Mouse (Mus musculus): ENCODE results near the gene Olfr646. TPM values are rescaled to one million over a fixed set of nuclear protein-coding genes. Genes with fewer than 3 reads are reported as not detected.

Gene Olfr646
- not detected for polyA plus RNA-seq (2014; fragmentation: Illumina TruSeq; extraction: RNeasy Lipid Tissue Mini Kit (QIAGEN cat#74804); ENCODE audit: insufficient read depth, low read depth, low replicate concordance)

GRCm38 (mm10) chr7:104104757-104104972 lies at the start of gene Olfr646:
Gene Olfr646, plus strand, starts transcription at chr7:104104873.

GRCm38 (mm10) chr7:104061345-104061744 lies 43.3 kb upstream of the Olfr646 start, which contains the start of gene 4930516K23Rik:
Gene 4930516K23Rik, minus strand, starts transcription at chr7:104061445.

GRCm38 (mm10) chr7:104071769-104072168 lies 32.9 kb upstream of the Olfr646 start, which contains the start of gene Olfr644:
Gene Olfr644, minus strand, starts transcription at chr7:104071869.

GRCm38 (mm10) chr7:104085365-104085764 lies 19.3 kb upstream of the Olfr646 start, which contains the start of gene Olfr645:
Gene Olfr645, minus strand, starts transcription at chr7:104085465.

GRCm38 (mm10) chr7:104129726-104130125 lies 25.1 kb downstream of the Olfr646 start, which contains the start of gene Ubqln5:
Gene Ubqln5, minus strand, starts transcription at chr7:104129826.

GRCm38 (mm10) chr7:104137305-104137704 lies 32.6 kb downstream of the Olfr646 start, which contains the start of gene Olfr643:
Gene Olfr643, minus strand, starts transcription at chr7:104137405.

GRCm38 (mm10) chr7:104143179-104143578 lies 38.5 kb downstream of the Olfr646 start, which contains the start of gene Ubqln3:
Gene Ubqln3, minus strand, starts transcription at chr7:104143279.

GRCm38 (mm10) chr7:104150456-104150855 lies 45.8 kb downstream of the Olfr646 start, which contains the start of gene Ubqlnl:
Gene Ubqlnl, minus strand, starts transcription at chr7:104150556.

Other genes starting within 250 kb of the Olfr646 start
- gene Olfr66, start 218.6 kb upstream of the Olfr646 start, polyA plus RNA-seq (2014; fragmentation: Illumina TruSeq; extraction: RNeasy Lipid Tissue Mini Kit (QIAGEN cat#74804); ENCODE audit: insufficient read depth, low read depth, low replicate concordance) = not detected
- not detected for gene Olfr64, start 210.4 kb upstream of the Olfr646 start, polyA plus RNA-seq (2014; fragmentation: Illumina TruSeq; extraction: RNeasy Lipid Tissue Mini Kit (QIAGEN cat#74804); ENCODE audit: insufficient read depth, low read depth, low replicate concordance)
- gene Olfr65, start 201.4 kb upstream of the Olfr646 start, polyA plus RNA-seq (2014; fragmentation: Illumina TruSeq; extraction: RNeasy Lipid Tissue Mini Kit (QIAGEN cat#74804); ENCODE audit: insufficient read depth, low read depth, low replicate concordance) = not detected
- not detected for gene Olfr631, start 176.0 kb upstream of the Olfr646 start, polyA plus RNA-seq (2014; fragmentation: Illumina TruSeq; extraction: RNeasy Lipid Tissue Mini Kit (QIAGEN cat#74804); ENCODE audit: insufficient read depth, low read depth, low replicate concordance)
- gene Olfr632, start 170.5 kb upstream of the Olfr646 start, polyA plus RNA-seq (2014; fragmentation: Illumina TruSeq; extraction: RNeasy Lipid Tissue Mini Kit (QIAGEN cat#74804); ENCODE audit: insufficient read depth, low read depth, low replicate concordance) = not detected
- not detected for gene Olfr633, start 160.4 kb upstream of the Olfr646 start, polyA plus RNA-seq (2014; fragmentation: Illumina TruSeq; extraction: RNeasy Lipid Tissue Mini Kit (QIAGEN cat#74804); ENCODE audit: insufficient read depth, low read depth, low replicate concordance)
- not detected for gene Olfr635, start 133.7 kb upstream of the Olfr646 start, polyA plus RNA-seq (2014; fragmentation: Illumina TruSeq; extraction: RNeasy Lipid Tissue Mini Kit (QIAGEN cat#74804); ENCODE audit: insufficient read depth, low read depth, low replicate concordance)
- not detected for gene Olfr638, start 106.1 kb upstream of the Olfr646 start, polyA plus RNA-seq (2014; fragmentation: Illumina TruSeq; extraction: RNeasy Lipid Tissue Mini Kit (QIAGEN cat#74804); ENCODE audit: insufficient read depth, low read depth, low replicate concordance)
- not detected for gene Olfr639, start 87.6 kb upstream of the Olfr646 start, polyA plus RNA-seq (2014; fragmentation: Illumina TruSeq; extraction: RNeasy Lipid Tissue Mini Kit (QIAGEN cat#74804); ENCODE audit: insufficient read depth, low read depth, low replicate concordance)
- not detected for gene Olfr640, start 79.3 kb upstream of the Olfr646 start, polyA plus RNA-seq (2014; fragmentation: Illumina TruSeq; extraction: RNeasy Lipid Tissue Mini Kit (QIAGEN cat#74804); ENCODE audit: insufficient read depth, low read depth, low replicate concordance)
- gene Olfr641, start 69.4 kb upstream of the Olfr646 start, polyA plus RNA-seq (2014; fragmentation: Illumina TruSeq; extraction: RNeasy Lipid Tissue Mini Kit (QIAGEN cat#74804); ENCODE audit: insufficient read depth, low read depth, low replicate concordance) = not detected
- not detected for gene Olfr642, start 52.2 kb upstream of the Olfr646 start, polyA plus RNA-seq (2014; fragmentation: Illumina TruSeq; extraction: RNeasy Lipid Tissue Mini Kit (QIAGEN cat#74804); ENCODE audit: insufficient read depth, low read depth, low replicate concordance)
- not detected for gene 4930516K23Rik, start 43.4 kb upstream of the Olfr646 start, polyA plus RNA-seq (2014; fragmentation: Illumina TruSeq; extraction: RNeasy Lipid Tissue Mini Kit (QIAGEN cat#74804); ENCODE audit: insufficient read depth, low read depth, low replicate concordance)
- gene Olfr644, start 33.0 kb upstream of the Olfr646 start, polyA plus RNA-seq (2014; fragmentation: Illumina TruSeq; extraction: RNeasy Lipid Tissue Mini Kit (QIAGEN cat#74804); ENCODE audit: insufficient read depth, low read depth, low replicate concordance) = not detected
- gene Olfr645, start 19.4 kb upstream of the Olfr646 start, polyA plus RNA-seq (2014; fragmentation: Illumina TruSeq; extraction: RNeasy Lipid Tissue Mini Kit (QIAGEN cat#74804); ENCODE audit: insufficient read depth, low read depth, low replicate concordance) = not detected
- gene Ubqln5, start 25.0 kb downstream of the Olfr646 start, polyA plus RNA-seq (2014; fragmentation: Illumina TruSeq; extraction: RNeasy Lipid Tissue Mini Kit (QIAGEN cat#74804); ENCODE audit: insufficient read depth, low read depth, low replicate concordance) = not detected
- gene Olfr643, start 32.5 kb downstream of the Olfr646 start, polyA plus RNA-seq (2014; fragmentation: Illumina TruSeq; extraction: RNeasy Lipid Tissue Mini Kit (QIAGEN cat#74804); ENCODE audit: insufficient read depth, low read depth, low replicate concordance) = not detected
- not detected for gene Ubqln3, start 38.4 kb downstream of the Olfr646 start, polyA plus RNA-seq (2014; fragmentation: Illumina TruSeq; extraction: RNeasy Lipid Tissue Mini Kit (QIAGEN cat#74804); ENCODE audit: insufficient read depth, low read depth, low replicate concordance)
- not detected for gene Ubqlnl, start 45.7 kb downstream of the Olfr646 start, polyA plus RNA-seq (2014; fragmentation: Illumina TruSeq; extraction: RNeasy Lipid Tissue Mini Kit (QIAGEN cat#74804); ENCODE audit: insufficient read depth, low read depth, low replicate concordance)
- not detected for gene Olfm5, start 60.0 kb downstream of the Olfr646 start, polyA plus RNA-seq (2014; fragmentation: Illumina TruSeq; extraction: RNeasy Lipid Tissue Mini Kit (QIAGEN cat#74804); ENCODE audit: insufficient read depth, low read depth, low replicate concordance)
- not detected for gene Olfr648, start 78.5 kb downstream of the Olfr646 start, polyA plus RNA-seq (2014; fragmentation: Illumina TruSeq; extraction: RNeasy Lipid Tissue Mini Kit (QIAGEN cat#74804); ENCODE audit: insufficient read depth, low read depth, low replicate concordance)
- gene Olfr649, start 91.1 kb downstream of the Olfr646 start, polyA plus RNA-seq (2014; fragmentation: Illumina TruSeq; extraction: RNeasy Lipid Tissue Mini Kit (QIAGEN cat#74804); ENCODE audit: insufficient read depth, low read depth, low replicate concordance) = not detected
- 0.55 TPM for gene Trim6, start 113.9 kb downstream of the Olfr646 start, polyA plus RNA-seq (2014; fragmentation: Illumina TruSeq; extraction: RNeasy Lipid Tissue Mini Kit (QIAGEN cat#74804); ENCODE audit: insufficient read depth, low read depth, low replicate concordance)
- 16.4 TPM for gene Trim34a, start 139.6 kb downstream of the Olfr646 start, polyA plus RNA-seq (2014; fragmentation: Illumina TruSeq; extraction: RNeasy Lipid Tissue Mini Kit (QIAGEN cat#74804); ENCODE audit: insufficient read depth, low read depth, low replicate concordance)
- 3.5 TPM for gene Trim5, start 183.2 kb downstream of the Olfr646 start, polyA plus RNA-seq (2014; fragmentation: Illumina TruSeq; extraction: RNeasy Lipid Tissue Mini Kit (QIAGEN cat#74804); ENCODE audit: insufficient read depth, low read depth, low replicate concordance)
- 34.7 TPM for gene Trim12a, start 210.6 kb downstream of the Olfr646 start, polyA plus RNA-seq (2014; fragmentation: Illumina TruSeq; extraction: RNeasy Lipid Tissue Mini Kit (QIAGEN cat#74804); ENCODE audit: insufficient read depth, low read depth, low replicate concordance)
- gene Trim34b, start 224.6 kb downstream of the Olfr646 start, polyA plus RNA-seq (2014; fragmentation: Illumina TruSeq; extraction: RNeasy Lipid Tissue Mini Kit (QIAGEN cat#74804); ENCODE audit: insufficient read depth, low read depth, low replicate concordance) = not detected
- gene Trim12c, start 248.5 kb downstream of the Olfr646 start, polyA plus RNA-seq (2014; fragmentation: Illumina TruSeq; extraction: RNeasy Lipid Tissue Mini Kit (QIAGEN cat#74804); ENCODE audit: insufficient read depth, low read depth, low replicate concordance) = 12.5 TPM